Mouse (Mus musculus) embryonic fibroblast, embryonic 13.5 days (primary cell): ENCODE measurements around the gene Fbxl19.

Experiments
- CTCF ChIP-seq: IDR thresholded peaks from 2 replicates; pipeline ENCODE4 v1.5.1; 2011; ENCODE audit warnings: mild to moderate bottlenecking, control low read depth, low read length, moderate library complexity, borderline replicate concordance; ENCODE audit not compliant: insufficient read depth
- POLR2A ChIP-seq: IDR thresholded peaks from 2 replicates; pipeline ENCODE4 v1.6.1; 2011; ENCODE audit warnings: low read depth, mild to moderate bottlenecking, control low read depth, low read length, moderate library complexity

DNA sequence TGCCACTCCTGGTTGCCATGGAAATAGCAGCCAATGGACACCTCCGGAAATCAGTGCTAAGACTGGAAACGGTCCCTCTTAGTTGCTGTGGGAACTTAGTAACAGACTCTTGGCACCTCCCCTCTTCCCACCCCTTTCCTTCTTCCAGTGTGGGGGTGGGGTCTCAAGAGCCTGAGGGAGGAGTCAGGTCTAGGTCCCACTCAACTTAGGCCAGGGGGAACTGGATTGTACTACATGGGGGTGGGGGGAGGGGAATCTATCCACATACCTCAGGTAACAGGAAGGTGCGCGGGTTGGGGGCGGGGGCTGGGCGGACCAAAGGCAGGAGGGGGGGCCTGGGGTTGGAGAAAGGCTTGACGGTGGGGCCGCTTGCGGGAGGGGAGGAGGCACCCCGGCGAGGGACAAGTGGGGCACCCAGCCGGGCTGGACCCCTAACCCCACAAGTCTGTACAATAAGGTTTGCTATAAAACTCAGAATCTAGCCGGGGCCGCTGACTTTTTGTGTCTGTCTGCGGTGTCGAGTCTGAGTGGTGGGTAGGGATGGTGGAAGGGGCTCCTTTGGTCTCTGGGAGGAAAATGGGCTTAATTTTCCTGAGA is 24.8 kb downstream of the Fbxl19 start:
- no peak for TF ChIP-seq CTCF
- 0 out of 2 replicates have a peak, but pooled peaks have one; percentile 18 for TF ChIP-seq POLR2A
